Mouse (Mus musculus) bone marrow macrophage, adult 2 months (primary cell): ENCODE results near the gene Ccdc24.

Source experiments
- CTCF ChIP-seq: IDR thresholded peaks from 2 replicates; pipeline ENCODE4 v1.5.1; 2012; ENCODE audit warnings: low read depth, mild to moderate bottlenecking, low read length, moderate library complexity
- POLR2A ChIP-seq: IDR thresholded peaks from 2 replicates; pipeline ENCODE4 v1.6.1; 2012; ENCODE audit warnings: mild to moderate bottlenecking, low read depth, low read length, borderline replicate concordance

DNA sequence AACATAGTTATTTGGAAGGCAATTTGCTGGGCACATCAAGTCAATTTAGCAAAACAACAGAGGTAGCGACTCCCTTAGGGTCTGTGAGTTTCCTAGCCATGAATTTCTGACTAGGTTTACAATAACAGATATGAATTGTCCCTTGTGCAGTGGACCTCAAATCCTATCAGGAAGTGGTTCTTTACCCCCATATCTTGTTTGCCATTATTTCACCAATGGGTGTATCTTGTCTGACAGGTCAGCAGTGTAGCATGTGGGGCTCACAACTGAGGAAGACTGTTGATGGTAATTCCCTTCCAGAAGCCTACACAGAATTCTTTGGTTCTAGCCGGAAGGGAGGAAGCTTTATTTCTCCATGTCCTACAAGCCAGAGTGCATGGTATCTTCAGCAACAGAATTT is 49.0 kb upstream of the Ccdc24 start:
- no peak for TF ChIP-seq POLR2A
- TF ChIP-seq CTCF: no peak
